Mouse (Mus musculus) cerebellum, adult 2 months (tissue): ENCODE data around the gene Gm19345.

Experiments
- CTCF ChIP-seq: fragments of 200-500 bp; IDR thresholded peaks from 2 replicates; pipeline ENCODE4 v1.5.1; 2011; ENCODE audit warnings: low read depth, mild to moderate bottlenecking, control low read depth, low read length, moderate library complexity, borderline replicate concordance; ENCODE audit not compliant: insufficient read depth
- POLR2A ChIP-seq: fragments of 200-500 bp; IDR thresholded peaks from 2 replicates; pipeline ENCODE4 v1.6.1; 2011; ENCODE audit warnings: low read length, control low read depth, borderline replicate concordance; ENCODE audit not compliant: insufficient read depth

DNA sequence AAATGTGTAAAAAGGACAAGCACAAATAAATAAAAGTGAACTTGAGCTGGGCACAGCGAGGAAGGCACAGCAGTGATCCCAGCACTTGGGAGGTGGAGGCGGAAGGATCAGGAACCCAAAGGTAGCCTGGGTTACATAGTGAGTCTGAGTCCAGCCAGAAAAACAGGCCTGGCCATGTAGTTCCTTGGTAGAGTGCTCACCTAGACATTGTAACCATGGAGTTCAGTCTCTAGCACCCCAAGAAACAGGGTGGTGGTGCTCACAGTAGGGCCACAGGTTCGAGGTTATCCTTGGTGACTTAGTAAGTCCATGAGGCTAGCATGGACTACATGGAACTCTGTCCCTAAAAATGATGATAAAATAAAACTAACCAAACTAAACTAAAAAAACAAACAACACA is 10.9 kb upstream of the Gm19345 start:
- TF ChIP-seq CTCF (no peak), POLR2A (no peak)
